Mouse (Mus musculus) E14TG2a.4 (cell line): ENCODE results near the gene Scd4.

ENCODE experiments used
- CTCF ChIP-seq: conservative IDR thresholded peaks from 2 replicates; pipeline ENCODE4 v1.5.1; 2014; ENCODE audit warnings: low read length
- NANOG ChIP-seq: IDR thresholded peaks from 2 replicates; pipeline ENCODE4 v1.6.1; 2014; ENCODE audit warnings: borderline replicate concordance, low read length, mixed read lengths

GRCm38 (mm10) chr19:44297068-44297760 is 35.7 kb upstream of the Scd4 start:
- no peak for TF ChIP-seq CTCF
- TF ChIP-seq NANOG: no peak
